Mouse (Mus musculus): ENCODE measurements around the gene Psma1. TPM values are rescaled to one million over a fixed set of nuclear protein-coding genes. Genes with fewer than 3 reads are reported as not detected.

Psma1 gene
- polyA plus RNA-seq, 3 experiments from 2014 or later, result 227 to 338 (median 255) TPM

GRCm38 (mm10) chr7:114275372-114276004 lies 430 bp downstream of the Psma1 start:
- ATAC-seq, result peak; percentile 47

DNA sequence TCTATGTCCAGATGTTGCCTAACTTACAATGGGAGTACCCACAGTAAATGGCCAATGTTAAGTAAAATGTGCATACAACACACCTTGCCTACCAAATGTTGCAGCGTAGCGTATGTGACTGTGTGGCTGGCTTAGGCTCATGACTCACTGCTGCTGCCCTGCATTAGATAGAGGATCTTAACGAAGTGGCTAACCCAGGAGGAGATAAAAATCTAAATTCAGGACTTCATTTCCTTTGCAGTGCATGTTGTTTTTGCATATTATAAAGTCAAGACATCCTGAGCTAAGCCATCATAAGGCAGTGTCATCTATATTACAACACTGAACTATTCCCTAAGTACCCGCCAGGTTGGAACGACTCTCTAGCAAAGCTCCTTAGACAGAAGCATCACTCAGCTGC lies 7.5 kb downstream of the Psma1 start:
- ATAC-seq, result no peak

DNA sequence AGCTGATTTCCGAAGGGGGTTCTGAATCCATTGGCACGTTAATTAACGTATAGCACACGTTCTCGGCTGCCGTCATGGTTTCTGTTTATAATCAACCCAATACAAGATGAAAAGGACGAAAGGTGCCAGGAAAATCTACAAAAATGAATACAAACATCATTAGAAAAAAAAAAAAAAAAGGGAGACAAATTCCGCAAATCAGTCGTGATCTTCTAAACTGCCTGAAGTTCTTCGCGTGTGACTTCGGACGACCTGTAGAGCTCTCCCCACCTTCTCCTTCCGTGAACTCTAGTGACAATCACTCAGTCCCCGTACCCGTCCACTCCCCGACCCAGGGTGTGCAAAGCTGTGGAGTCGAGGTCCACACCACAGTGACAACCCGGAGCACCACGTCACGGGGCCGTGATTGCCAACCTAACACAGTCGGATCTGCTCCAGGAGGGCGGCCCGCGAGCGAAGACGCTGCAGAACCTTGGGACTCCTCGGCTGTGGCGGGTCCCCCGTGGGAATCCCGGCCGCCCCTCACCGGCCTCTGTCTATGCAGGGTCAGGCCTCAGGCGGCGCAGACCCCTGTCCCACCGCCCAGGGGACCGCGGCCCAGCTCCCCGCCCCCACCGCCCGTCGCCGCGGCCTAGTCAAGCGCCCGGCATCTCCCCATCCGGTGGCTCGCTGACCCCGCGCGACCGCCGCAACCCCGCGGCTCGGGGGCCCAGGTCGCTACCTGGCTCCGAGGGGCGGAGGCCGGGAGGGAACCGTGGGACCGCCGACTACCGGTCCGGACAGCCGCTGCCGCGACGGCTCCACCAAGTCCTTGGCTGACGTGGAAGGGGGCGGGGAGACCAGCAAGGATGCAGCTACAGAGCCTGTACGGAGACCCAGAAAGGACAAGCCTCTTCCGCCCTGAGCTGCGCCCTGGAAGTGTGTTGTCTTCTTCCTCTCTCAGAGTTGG lies 21.8 kb downstream of the Psma1 start, which contains the start of gene Copb1:
Copb1 (minus strand) TSS at position 827 of the 949 bp plus-strand sequence.
- ATAC-seq, result peak; percentile 97

DNA sequence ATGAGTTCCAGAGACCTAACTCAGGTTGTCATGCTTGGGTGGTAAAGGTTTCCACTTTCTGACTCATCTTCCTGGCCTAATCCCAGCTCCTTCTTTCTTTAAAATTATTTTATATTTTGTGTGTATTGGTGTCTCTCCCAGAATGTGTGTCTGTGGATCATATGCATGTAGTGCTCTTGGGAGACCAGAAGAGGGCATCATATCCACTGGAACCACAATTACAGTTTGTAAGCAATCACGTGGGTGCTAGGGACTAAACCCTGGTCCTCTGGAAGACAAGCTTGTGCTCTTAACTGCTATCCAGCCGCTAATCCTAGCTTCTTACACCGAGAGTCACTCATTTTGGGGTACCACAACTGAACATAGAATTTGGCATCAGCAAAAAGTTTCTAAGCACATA lies 24.2 kb downstream of the Psma1 start:
- ATAC-seq, result no peak

- peak; percentile 46 for ATAC-seq
These were observed 41.9 kb downstream of the Psma1 start for GRCm38 (mm10) chr7:114233980-114234379.

GRCm38 (mm10) chr7:114232982-114233381 lies 42.9 kb downstream of the Psma1 start:
- ATAC-seq, result peak; percentile 41

DNA sequence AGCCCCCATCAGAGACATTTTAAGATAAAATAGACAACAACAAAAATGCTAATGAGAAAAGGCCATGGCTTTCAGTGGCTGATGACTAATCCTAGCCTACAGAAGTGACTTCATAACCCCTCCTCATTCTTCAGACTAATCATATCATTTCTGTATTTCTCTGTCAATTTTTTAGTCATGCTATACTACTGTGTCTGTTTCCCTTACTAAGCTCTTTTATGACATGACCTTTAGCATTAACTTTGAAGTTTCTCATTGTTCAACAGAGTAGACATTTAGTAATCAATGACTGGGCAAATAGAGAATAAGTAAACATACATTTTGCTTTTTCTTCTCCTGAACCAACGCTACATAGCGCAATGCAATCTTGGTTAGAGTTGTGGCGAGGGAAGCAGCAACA lies 44.1 kb downstream of the Psma1 start:
- ATAC-seq, result no peak

- ATAC-seq, result no peak
These were observed 49.4 kb downstream of the Psma1 start for GRCm38 (mm10) chr7:114226521-114226920.

DNA sequence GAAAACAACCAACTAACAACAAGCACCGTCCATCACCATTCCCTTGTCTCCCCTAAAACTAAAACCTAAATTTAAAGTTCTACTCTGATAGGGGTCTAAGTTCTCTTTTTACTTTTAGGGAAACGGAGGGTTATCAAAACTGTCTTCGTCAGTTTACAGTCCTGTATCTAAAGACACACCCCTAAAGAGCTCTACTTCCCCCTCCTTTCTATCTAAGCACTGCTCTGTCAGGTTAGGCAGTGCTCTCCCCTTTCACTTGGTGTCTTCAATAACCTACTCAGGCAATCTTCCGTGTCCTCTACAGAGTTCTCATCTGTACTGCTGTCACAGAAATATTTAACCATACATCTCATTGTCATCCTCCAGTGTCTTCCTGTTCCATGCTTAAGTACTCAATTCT lies 55.5 kb downstream of the Psma1 start:
- ATAC-seq, result no peak

DNA sequence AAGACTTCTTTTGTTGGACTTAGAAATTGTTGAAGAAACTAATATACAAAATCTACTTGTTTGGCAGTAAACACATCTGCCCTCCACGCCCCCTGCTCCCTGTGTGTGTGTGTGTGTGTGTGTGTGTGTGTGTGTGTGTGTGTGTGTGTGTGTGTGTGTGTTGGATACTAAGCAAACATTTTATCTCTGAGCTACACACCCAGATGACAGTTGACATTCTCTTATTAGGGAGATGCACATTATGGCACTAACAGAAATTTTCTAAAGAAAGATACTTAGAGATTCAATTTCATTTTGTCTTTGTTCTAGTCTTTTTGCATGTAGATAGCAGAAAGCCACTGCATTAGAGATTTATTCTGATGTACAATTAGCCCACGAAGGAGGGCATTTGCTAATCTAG lies 59.0 kb downstream of the Psma1 start:
- no peak for ATAC-seq

Other genes starting within 250 kb of the Psma1 start
- 1 to 10 TPM; 3.3 to 5.3 (median 4.5) TPM for gene Rras2, start 158.3 kb downstream of the Psma1 start, polyA plus RNA-seq (2017; shearing (Covaris generic))
- gene Copb1, start 21.4 kb downstream of the Psma1 start, polyA plus RNA-seq (2017; shearing (Covaris generic)), result 100 to 1,000 TPM; 114 to 150 (median 118) TPM
- gene Pde3b, start 139.2 kb upstream of the Psma1 start, polyA plus RNA-seq (2017; shearing (Covaris generic)), result 1 to 10 TPM; 2.9 to 3.3 (median 3.0) TPM

Measured in inflammation-experienced regulatory T-cells, adult 6 months (primary cell).